Mouse (Mus musculus): ENCODE measurements around the gene Olfr901.
"Not testable (repeated sequence)": the region's sequence is repeated elsewhere in the genome, so short reads cannot be mapped to it uniquely, and the experiment has no call there.

Olfr901 gene

GRCm38 (mm10) chr9:38429155-38429554 is at the start of gene Olfr901:
Olfr901 (plus strand) TSS chr9:38429455.
- no peak for DNase-seq (ENCODE audit: low spot score in 2 of 2)

GRCm38 (mm10) chr9:38401398-38401797 is 27.9 kb upstream of the Olfr901 start, which contains the start of gene Olfr147:
Olfr147 (plus strand) TSS chr9:38401698.
- no peak for DNase-seq (ENCODE audit: low spot score in 2 of 2)

DNA sequence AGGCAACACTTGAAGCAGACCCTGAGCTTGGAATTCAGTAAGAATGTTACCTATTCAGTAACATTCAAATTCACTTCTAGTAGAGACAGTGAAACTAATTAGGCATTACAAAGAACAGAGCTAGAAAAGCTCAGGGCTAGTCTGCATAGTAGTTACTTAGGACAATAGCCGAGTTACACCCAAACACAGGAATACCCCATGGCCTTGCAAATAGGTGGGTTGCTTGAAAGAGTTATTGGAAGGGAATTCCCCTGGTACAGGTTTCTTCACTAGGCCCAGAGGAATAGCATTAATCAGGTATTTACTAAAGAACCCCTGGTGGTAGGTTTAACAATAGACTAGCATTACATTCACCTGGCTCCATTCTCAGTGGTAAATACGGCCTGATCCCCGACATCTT is 21.8 kb upstream of the Olfr901 start:
- not testable (repeated sequence) for DNase-seq (ENCODE audit: low spot score in 2 of 2)

DNA sequence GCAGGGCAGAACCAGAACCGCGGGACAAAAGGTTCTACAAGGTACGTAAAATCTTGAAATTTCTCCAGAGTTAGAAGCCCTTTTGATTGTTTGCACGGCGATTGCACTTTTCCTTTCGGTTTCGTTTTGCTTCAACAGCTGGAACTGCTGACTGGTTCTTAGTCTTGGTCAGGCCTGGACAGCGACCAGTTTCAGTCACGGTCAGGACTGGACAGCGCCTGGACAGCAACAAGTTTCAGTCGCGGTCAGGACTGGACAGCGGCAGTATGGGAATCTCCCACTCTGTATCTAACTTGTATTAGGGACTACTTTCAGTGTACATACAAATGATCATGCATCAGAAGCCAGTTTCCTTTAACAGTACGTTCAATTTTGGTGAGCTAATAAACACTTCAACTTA is 15.8 kb upstream of the Olfr901 start:
- DNase-seq (ENCODE audit: low spot score in 2 of 2) = not testable (repeated sequence)

- no peak for DNase-seq (ENCODE audit: low spot score in 2 of 2)
These were observed 5.5 kb upstream of the Olfr901 start for GRCm38 (mm10) chr9:38423801-38424200.

DNA sequence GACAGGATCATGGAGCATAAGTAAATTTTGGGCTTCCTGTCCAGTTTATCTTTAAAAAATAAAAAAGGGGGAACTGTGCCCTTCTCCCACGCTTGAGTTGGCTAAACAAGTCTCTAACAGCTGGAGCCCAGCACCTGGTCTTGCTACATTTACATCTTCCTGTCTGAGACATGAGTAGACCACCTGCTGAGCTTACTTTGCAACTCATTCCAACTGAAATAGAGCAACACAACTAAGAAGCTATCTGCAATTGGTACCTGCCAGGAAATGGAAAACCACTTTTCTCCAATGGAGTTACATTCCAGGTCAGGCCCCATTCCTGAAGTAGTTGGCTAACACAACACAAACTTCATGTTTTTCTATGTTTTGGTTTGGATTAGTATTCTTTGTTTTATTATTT is 2.2 kb upstream of the Olfr901 start:
- no peak for DNase-seq (ENCODE audit: low spot score in 2 of 2)

DNA sequence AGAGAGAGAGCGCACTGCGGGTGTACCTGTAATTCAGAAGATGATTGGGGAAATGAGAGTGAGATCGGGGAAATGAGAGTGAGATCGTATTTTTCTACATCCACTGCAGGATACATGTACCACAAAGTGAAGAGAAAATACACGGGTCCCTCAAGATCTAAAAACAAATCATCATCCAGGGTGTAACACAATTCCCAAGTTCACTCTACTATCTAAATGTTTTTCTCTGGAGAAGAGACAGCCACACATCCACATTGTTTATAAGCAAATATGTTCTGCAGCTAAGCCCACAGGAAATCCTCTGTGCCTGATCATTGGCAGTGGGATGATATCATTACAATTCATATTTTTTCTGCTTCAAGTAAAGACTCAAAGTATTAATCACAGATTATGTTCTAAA is 18.1 kb downstream of the Olfr901 start, which contains the start of gene Olfr902:
TSS of gene Olfr902 (plus strand) at position 301 of the 400 bp plus-strand sequence.
- DNase-seq (ENCODE audit: low spot score in 2 of 2) = no peak

GRCm38 (mm10) chr9:38462844-38463243 is 33.6 kb downstream of the Olfr901 start, which contains the start of gene Olfr904:
Olfr904 (plus strand) TSS chr9:38463144.
- DNase-seq (ENCODE audit: low spot score in 2 of 2) = no peak

GRCm38 (mm10) chr9:38470807-38471206 is 41.6 kb downstream of the Olfr901 start, which contains the start of gene Olfr905:
Olfr905 (plus strand) TSS chr9:38471107.
- DNase-seq (ENCODE audit: low spot score in 2 of 2) = no peak

All from heart, adult 9 months (tissue).